In genomic region chr7:111806083-111806482, GRCm38 (mm10) we compare ENCODE assay signal across 20 mouse cellular contexts. TPM values are rescaled to one million over a fixed set of nuclear protein-coding genes. Genes with fewer than 3 reads are reported as not detected.
"Had no signal": no experiment of that assay in that cellular context is flagged by ENCODE, and none has a peak within 500 bp of the region (broad histone marks: within the 10 kb centered on the region; RNA-seq: fewer than 3 reads in every experiment).

No protein-coding gene starts in this region.

- H3K27ac ChIP-seq: limb, embryonic 12.5 days; limb, embryonic 15.5 days; liver, embryonic 13.5 days; midbrain, embryonic 12.5 days; midbrain, embryonic 15.5 days; neural tube, embryonic 12.5 days; neural tube, embryonic 15.5 days had no signal

- H3K4me3 ChIP-seq: limb, embryonic 12.5 days; limb, embryonic 15.5 days; liver, embryonic 13.5 days; midbrain, embryonic 12.5 days; midbrain, embryonic 15.5 days; neural tube, embryonic 12.5 days; neural tube, embryonic 15.5 days had no signal

- H3K36me3 ChIP-seq: limb, embryonic 12.5 days; limb, embryonic 15.5 days; liver, embryonic 13.5 days; midbrain, embryonic 12.5 days; midbrain, embryonic 15.5 days; neural tube, embryonic 12.5 days; neural tube, embryonic 15.5 days had no signal

- DNase-seq: kidney, adult 18-20 months; kidney, adult 9 months; kidney, postnatal 14 days; kidney, postnatal 4 days; left cerebral cortex, postnatal 4 days; liver, embryonic 13.5 days; lung, postnatal 10 days; lung, postnatal 4 days; right cerebral cortex, adult 18-20 months; right cerebral cortex, postnatal 14 days; right cerebral cortex, postnatal 4 days; thymus, adult 18-20 months; thymus, postnatal 36 days had no signal

- H3K4me1 ChIP-seq: limb, embryonic 12.5 days; limb, embryonic 15.5 days; liver, embryonic 13.5 days; midbrain, embryonic 12.5 days; midbrain, embryonic 15.5 days; neural tube, embryonic 12.5 days; neural tube, embryonic 15.5 days had no signal

- H3K9ac ChIP-seq: limb, embryonic 12.5 days; limb, embryonic 15.5 days; liver, embryonic 13.5 days; midbrain, embryonic 12.5 days; midbrain, embryonic 15.5 days; neural tube, embryonic 12.5 days; neural tube, embryonic 15.5 days had no signal

- H3K27me3 ChIP-seq: limb, embryonic 12.5 days; limb, embryonic 15.5 days; liver, embryonic 13.5 days; midbrain, embryonic 12.5 days; midbrain, embryonic 15.5 days; neural tube, embryonic 12.5 days; neural tube, embryonic 15.5 days had no signal

- H3K9me3 ChIP-seq: limb, embryonic 12.5 days; limb, embryonic 15.5 days; liver, embryonic 13.5 days; midbrain, embryonic 12.5 days; midbrain, embryonic 15.5 days; neural tube, embryonic 12.5 days; neural tube, embryonic 15.5 days had no signal

- ATAC-seq: midbrain, embryonic 15.5 days had no signal

- H3K4me2 ChIP-seq: limb, embryonic 12.5 days; limb, embryonic 15.5 days; liver, embryonic 13.5 days; midbrain, embryonic 12.5 days; midbrain, embryonic 15.5 days; neural tube, embryonic 12.5 days; neural tube, embryonic 15.5 days had no signal

RNA-seq across cellular contexts. Expression of gene Galnt18, which starts 26.3 kb away (rescaled TPM):
- total RNA-seq: megakaryocyte-erythroid progenitor cell, adult 5-6 weeks had no signal
